Mouse (Mus musculus) lung, postnatal 0 days (tissue): ENCODE results near the gene Epor. TPM values are rescaled to one million over a fixed set of nuclear protein-coding genes. Genes with fewer than 3 reads are reported as not detected.

Source experiments
- ATAC-seq: fragments of 200-750 bp; cut with Nextera tagmentation; 2 replicates; pipeline ENCODE4 v1.8.0; 2017; ENCODE audit warnings: moderate library complexity
- DNase-seq: peaks from one replicate; pipeline ENCODE4 v3.0.0-alpha.2; 2016; ENCODE audit warnings: low spot score
- H3K27ac ChIP-seq: fragments of 300-500 bp; sonication (generic); 2 replicates; pipeline ENCODE4 v1.5.1; 2014; ENCODE audit warnings: antibody characterized with exemption, mild to moderate bottlenecking, low read length, mixed read lengths
- H3K27me3 ChIP-seq: fragments of 300-500 bp; sonication (generic); replicated peaks from 2 replicates; pipeline ENCODE4 v1.6.1; 2014; ENCODE audit warnings: low read length, mixed read lengths; ENCODE audit not compliant: insufficient read depth
- H3K36me3 ChIP-seq: fragments of 300-500 bp; sonication (generic); 2 replicates; pipeline ENCODE4 v1.6.1; 2014; ENCODE audit warnings: low read length, mixed read lengths; ENCODE audit not compliant: insufficient read depth
- H3K4me1 ChIP-seq: fragments of 300-500 bp; sonication (generic); 2 replicates; pipeline ENCODE4 v1.6.1; 2014; ENCODE audit warnings: antibody characterized with exemption, low read depth, low read length, mixed read lengths; ENCODE audit not compliant: insufficient read depth
- H3K4me2 ChIP-seq: fragments of 300-500 bp; sonication (generic); replicated peaks from 2 replicates; pipeline ENCODE4 v1.6.1; 2014; ENCODE audit warnings: low read depth, mild to moderate bottlenecking, low read length, moderate library complexity, mixed read lengths
- H3K4me3 ChIP-seq: fragments of 300-500 bp; sonication (generic); 2 replicates; pipeline ENCODE4 v1.5.1; 2014; ENCODE audit warnings: low read depth, low read length
- H3K9ac ChIP-seq: fragments of 300-500 bp; sonication (generic); replicated peaks from 2 replicates; pipeline ENCODE4 v1.6.1; 2014; ENCODE audit warnings: low read depth, mild to moderate bottlenecking
- H3K9me3 ChIP-seq: fragments of 300-500 bp; sonication (generic); 2 replicates; pipeline ENCODE4 v1.6.1; 2016; ENCODE audit warnings: low read length, mixed read lengths
- CTCF ChIP-seq: IDR thresholded peaks from 2 replicates; pipeline ENCODE4 v1.5.1; 2016; ENCODE audit warnings: antibody characterized with exemption, mild to moderate bottlenecking
- EP300 ChIP-seq: IDR thresholded peaks from 2 replicates; pipeline ENCODE4 v1.6.1; 2016; ENCODE audit warnings: antibody characterized with exemption, mild to moderate bottlenecking, control low read depth
- WGBS: fragments of 180-500 bp; shearing (Covaris S2); extraction: QIAGEN DNeasy Blood & Tissue Kit; methylation state at CpG from one replicate; pipeline ENCODE4 v1.1.7; 2014; 5-methylcytosine and 5-hydroxymethylcytosine counted together
- polyA plus RNA-seq: library from polyadenylated mRNA; unstranded; fragments of >200 nt; fragmentation: Nextera tagmentation; extraction: Ambion mirVana; gene quantifications from 2 replicates; pipeline ENCODE4 v1.2.1, GENCODE M21; 2015

The Epor gene
- polyA plus RNA-seq, 1 experiment from 2014 or later = 7.4 TPM

DNA sequence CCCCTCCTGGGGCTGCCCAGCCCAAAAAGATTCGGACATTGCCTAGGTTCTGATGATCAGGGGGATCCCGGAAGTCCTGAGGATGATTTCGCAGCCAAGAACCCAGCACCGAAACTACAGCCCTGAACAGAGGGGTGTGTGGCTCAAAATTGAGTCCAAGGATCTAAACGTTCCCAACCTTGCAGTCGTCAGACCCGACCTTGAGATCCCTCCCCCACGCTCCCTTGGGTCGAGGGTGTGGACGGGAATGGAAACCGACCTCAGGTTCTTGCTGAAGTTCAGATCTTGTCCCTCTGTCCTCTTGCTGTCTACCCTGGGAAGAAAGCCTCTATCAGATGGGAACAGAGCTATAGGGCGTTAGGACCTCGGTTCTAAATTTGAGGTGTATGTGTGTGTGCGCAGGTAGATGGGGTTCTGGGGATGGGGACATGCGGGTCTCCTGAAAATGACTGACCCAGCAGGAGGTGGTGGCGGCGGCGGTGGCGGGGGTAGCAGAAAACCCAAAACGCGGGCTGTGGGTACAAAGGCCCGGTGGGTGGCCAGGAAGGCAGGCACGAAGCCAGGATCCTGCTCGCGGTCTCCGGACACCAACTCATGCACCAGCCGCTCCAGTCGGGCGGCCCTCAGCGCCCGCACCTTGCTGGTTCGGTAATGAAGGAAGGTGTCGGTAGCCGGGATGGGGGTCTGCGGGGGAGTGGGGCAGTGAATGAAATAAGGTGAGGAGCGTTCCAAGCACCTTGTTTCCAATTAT, 24.5 kb upstream of the Epor start:
- WGBS = 11% methylated on average over 36 of the region's 36 CpGs
- peaks cover 25% of the 10 kb centered on the region; the same call in 1 of the 2 replicates for H3K27me3 ChIP-seq
- no peak overlapping the region for H3K9ac ChIP-seq
- TF ChIP-seq EP300 (no peak), CTCF (no peak)
- ATAC-seq (no peak), DNase-seq (no peak)
- H3K4me2 ChIP-seq = peak overlapping the region; percentile 91; the same call in 1 of the 2 replicates
- peaks cover 13% of the 10 kb centered on the region for H3K4me1 ChIP-seq
- H3K27ac ChIP-seq = no peak overlapping the region
- no peaks in the 10 kb centered on the region for H3K9me3 ChIP-seq
- no peaks in the 10 kb centered on the region for H3K36me3 ChIP-seq
- peak overlapping the region; percentile 45; the same call in 1 of the 2 replicates for H3K4me3 ChIP-seq

DNA sequence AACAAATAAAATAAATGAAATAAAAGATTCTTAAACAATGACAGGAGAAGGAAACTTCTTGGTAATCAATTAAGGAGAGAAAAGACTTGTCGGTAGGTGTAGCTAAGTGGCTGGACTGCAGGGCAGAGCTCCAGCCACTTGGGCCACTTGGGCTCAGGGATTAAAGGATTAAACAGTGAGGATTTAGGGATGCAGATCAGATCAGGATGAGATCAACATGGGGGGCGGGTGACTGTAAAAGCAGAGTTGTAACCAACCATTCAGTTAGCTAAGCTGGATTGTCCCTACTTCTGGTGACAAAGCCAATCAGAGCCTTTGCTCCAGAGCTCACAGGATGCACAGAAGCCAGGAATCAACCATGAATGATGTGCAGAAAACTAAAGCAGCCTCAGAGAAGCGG, 20.6 kb upstream of the Epor start:
- no peaks in the 10 kb centered on the region for H3K9me3 ChIP-seq
- H3K4me2 ChIP-seq = no peak overlapping the region
- H3K27ac ChIP-seq = no peak overlapping the region
- ATAC-seq (no peak), DNase-seq (no peak)
- 0 out of 2 replicates have a peak, but pooled peaks cover 10% of the 10 kb centered on the region for H3K27me3 ChIP-seq
- no peaks in the 10 kb centered on the region for H3K36me3 ChIP-seq
- H3K9ac ChIP-seq = no peak overlapping the region
- WGBS = 34% methylated on average over 3 of the region's 3 CpGs
- no peak overlapping the region for H3K4me3 ChIP-seq
- H3K4me1 ChIP-seq = peaks cover 6% of the 10 kb centered on the region
- TF ChIP-seq CTCF (no peak), EP300 (no peak)

DNA sequence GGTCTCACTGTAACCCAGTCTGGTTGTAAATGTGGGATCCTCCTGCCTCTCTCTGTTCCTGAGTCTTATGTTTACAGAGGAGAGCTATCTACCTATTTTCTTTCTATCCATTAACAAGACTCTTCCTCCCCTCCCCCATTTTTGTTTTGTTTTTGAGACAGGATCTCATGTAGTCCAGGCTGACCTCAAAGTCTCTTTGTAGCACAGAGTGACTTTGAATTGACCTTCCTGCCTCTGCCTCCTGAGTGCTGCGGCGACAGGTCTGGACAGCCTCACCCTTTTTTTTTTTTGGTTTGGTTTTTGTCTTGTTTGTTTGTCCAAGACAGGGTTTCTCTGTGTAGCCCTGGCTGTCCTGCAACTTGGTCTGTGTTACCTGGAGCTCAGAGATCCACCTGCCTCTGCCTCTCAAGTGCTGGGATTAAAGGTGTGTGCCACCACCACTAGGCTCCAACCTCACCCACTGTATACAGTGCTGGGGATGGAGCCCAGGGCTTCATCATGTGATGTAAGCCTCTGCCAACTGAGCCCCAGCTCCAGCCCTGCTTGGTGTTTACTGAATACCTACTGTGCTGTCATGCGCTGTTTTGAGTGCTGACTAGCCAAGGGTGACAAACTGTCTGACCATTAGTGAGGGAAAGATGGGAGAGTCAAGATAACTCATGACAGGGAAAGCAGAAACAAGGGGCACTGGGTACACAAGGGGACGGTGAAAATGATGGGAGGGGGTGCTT, 15.3 kb upstream of the Epor start:
- Histone ChIP-seq H3K36me3 (no peaks in the 10 kb centered on the region), H3K9me3 (no peaks in the 10 kb centered on the region), H3K4me1 (no peaks in the 10 kb centered on the region), H3K27me3 (no peaks in the 10 kb centered on the region), H3K27ac (no peak overlapping the region), H3K4me2 (no peak overlapping the region), H3K9ac (no peak overlapping the region), H3K4me3 (no peak overlapping the region)
- no peak for TF ChIP-seq CTCF
- no peak for TF ChIP-seq EP300
- 87% methylated on average over 4 of the region's 4 CpGs for WGBS
- ATAC-seq (no peak), DNase-seq (no peak)

DNA sequence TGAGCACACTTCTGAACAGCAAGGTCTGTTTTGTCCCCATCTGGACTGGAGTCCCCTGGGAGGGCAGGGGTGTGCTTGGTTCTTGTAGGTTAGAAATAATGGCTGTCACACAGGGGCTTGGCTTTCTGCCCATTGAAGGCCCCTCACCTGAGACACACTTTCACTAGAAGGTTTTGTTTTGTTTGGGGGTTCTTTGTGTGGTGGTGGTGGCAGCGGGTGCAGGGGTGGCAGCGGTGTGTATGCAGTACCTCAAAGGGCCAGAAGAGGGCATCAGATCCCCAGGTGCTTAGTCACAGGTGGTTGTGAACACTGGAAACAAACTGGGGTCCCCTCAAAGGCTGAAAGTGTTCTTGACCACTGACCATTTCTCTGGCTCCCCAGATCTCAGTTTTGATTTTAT, 14.7 kb upstream of the Epor start:
- Histone ChIP-seq H3K9me3 (no peaks in the 10 kb centered on the region), H3K4me2 (no peak overlapping the region), H3K9ac (no peak overlapping the region), H3K4me1 (no peaks in the 10 kb centered on the region), H3K27me3 (no peaks in the 10 kb centered on the region), H3K36me3 (no peaks in the 10 kb centered on the region), H3K27ac (no peak overlapping the region), H3K4me3 (no peak overlapping the region)
- DNase-seq = no peak
- peak; percentile 74 for TF ChIP-seq CTCF
- TF ChIP-seq EP300 = no peak
- ATAC-seq = no peak
- WGBS = 14% methylated on average over 2 of the region's 2 CpGs

DNA sequence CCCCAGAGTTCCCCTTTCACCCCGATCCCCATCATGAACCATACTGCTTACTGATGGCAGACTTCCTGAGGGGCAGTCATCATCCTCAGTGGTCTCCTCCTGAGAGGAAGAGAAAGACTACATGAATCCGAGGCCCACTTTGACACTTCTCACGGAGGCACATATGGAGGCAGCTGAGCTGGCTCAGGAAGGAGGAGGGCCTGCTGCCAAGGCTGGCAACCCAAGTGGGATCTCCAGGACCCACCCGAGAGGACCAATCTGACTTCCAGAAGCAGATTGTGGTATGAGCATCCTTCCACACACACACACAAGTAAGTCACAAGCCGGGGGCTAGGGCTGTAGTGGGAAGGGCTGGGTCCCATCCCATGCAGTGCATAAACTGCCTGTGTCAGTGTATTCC, 14.0 kb upstream of the Epor start:
- Histone ChIP-seq H3K4me1 (no peaks in the 10 kb centered on the region), H3K27me3 (no peaks in the 10 kb centered on the region), H3K27ac (no peak overlapping the region), H3K36me3 (no peaks in the 10 kb centered on the region), H3K4me3 (no peak overlapping the region), H3K9me3 (no peaks in the 10 kb centered on the region), H3K4me2 (no peak overlapping the region), H3K9ac (no peak overlapping the region)
- TF ChIP-seq CTCF (no peak), EP300 (no peak)
- no peak for DNase-seq
- no peak for ATAC-seq
- WGBS = 81% methylated on average over 5 of the region's 5 CpGs

DNA sequence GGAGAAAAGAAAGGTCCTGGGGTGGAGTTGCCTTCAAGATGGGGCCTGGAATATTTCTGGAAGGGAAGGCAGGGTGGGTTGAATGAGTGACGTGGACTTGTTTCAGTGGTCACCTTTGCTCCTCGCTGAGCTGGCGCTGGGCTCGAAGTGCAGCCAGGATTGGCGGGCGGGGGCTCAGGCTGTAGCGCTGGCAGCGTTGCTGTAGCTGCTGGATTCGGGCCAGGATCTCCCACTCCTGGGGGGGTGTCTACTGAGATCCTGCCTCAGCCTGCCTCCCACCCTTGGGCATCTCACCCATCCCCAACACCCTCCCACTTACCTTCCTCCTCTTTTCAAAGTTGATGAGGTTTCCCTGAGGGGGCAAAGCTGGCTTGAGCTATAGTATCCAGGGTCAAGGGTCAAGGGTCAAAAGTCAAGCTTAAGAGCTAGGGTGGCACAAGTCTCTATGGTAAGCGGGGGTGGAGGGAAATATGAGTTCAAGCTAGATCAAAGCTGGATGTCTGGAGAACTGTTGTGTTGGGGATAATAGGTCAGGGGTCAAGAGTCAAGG, 13.4 kb upstream of the Epor start:
- WGBS = 77% methylated on average over 10 of the region's 10 CpGs
- Histone ChIP-seq H3K27ac (no peak overlapping the region), H3K9ac (no peak overlapping the region), H3K27me3 (no peaks in the 10 kb centered on the region), H3K4me1 (no peaks in the 10 kb centered on the region), H3K4me3 (no peak overlapping the region), H3K36me3 (no peaks in the 10 kb centered on the region), H3K4me2 (no peak overlapping the region), H3K9me3 (no peaks in the 10 kb centered on the region)
- no peak for ATAC-seq
- DNase-seq = no peak
- TF ChIP-seq CTCF (no peak), EP300 (no peak)
